Mouse (Mus musculus) forebrain, embryonic 12.5 days (tissue): Measurements from ENCODE around the gene 4930524J08Rik. TPM values are rescaled to one million over a fixed set of nuclear protein-coding genes. Genes with fewer than 3 reads are reported as not detected.

Source experiments
- ATAC-seq: fragments of 200-750 bp; cut with Nextera tagmentation; 2 replicates; pipeline ENCODE4 v1.8.0; 2017; ENCODE audit warnings: moderate TSS enrichment; ENCODE audit not compliant: low FRiP score
- H3K27ac ChIP-seq: fragments of 300-500 bp; sonication (generic); 2 replicates; pipeline ENCODE4 v1.5.1; 2016; ENCODE audit warnings: mild to moderate bottlenecking
- H3K27me3 ChIP-seq: fragments of 300-500 bp; sonication (generic); 2 replicates; pipeline ENCODE4 v1.6.1; 2016; ENCODE audit warnings: mild to moderate bottlenecking
- H3K36me3 ChIP-seq: fragments of 300-500 bp; sonication (generic); replicated peaks from 2 replicates; pipeline ENCODE4 v1.6.1; 2016; ENCODE audit warnings: mild to moderate bottlenecking
- H3K4me1 ChIP-seq: fragments of 300-500 bp; sonication (generic); 2 replicates; pipeline ENCODE4 v1.6.1; 2016
- H3K4me2 ChIP-seq: fragments of 300-500 bp; sonication (generic); 2 replicates; pipeline ENCODE4 v1.6.1; 2016; ENCODE audit warnings: mild to moderate bottlenecking, moderate library complexity
- H3K4me3 ChIP-seq: fragments of 300-500 bp; sonication (generic); replicated peaks from 2 replicates; pipeline ENCODE4 v1.5.1; 2016; ENCODE audit warnings: mild to moderate bottlenecking
- H3K9ac ChIP-seq: fragments of 300-500 bp; sonication (generic); 2 replicates; pipeline ENCODE4 v1.6.1; 2016; ENCODE audit warnings: mild to moderate bottlenecking
- H3K9me3 ChIP-seq: fragments of 300-500 bp; sonication (generic); 2 replicates; pipeline ENCODE4 v1.6.1; 2016
- WGBS: fragments of 180-500 bp; shearing (Covaris S2); methylation state at CpG from one replicate; pipeline ENCODE4 v1.1.7; 2016; 5-methylcytosine and 5-hydroxymethylcytosine counted together
- polyA plus RNA-seq: library from polyadenylated mRNA; unstranded; fragments of >200 nt; fragmentation: Nextera tagmentation; extraction: Ambion mirVana; gene quantifications from 2 replicates; pipeline ENCODE4 v1.2.1, GENCODE M21; 2016

Gene 4930524J08Rik
- polyA plus RNA-seq, 1 experiment from 2014 or later: 3.0 TPM

DNA sequence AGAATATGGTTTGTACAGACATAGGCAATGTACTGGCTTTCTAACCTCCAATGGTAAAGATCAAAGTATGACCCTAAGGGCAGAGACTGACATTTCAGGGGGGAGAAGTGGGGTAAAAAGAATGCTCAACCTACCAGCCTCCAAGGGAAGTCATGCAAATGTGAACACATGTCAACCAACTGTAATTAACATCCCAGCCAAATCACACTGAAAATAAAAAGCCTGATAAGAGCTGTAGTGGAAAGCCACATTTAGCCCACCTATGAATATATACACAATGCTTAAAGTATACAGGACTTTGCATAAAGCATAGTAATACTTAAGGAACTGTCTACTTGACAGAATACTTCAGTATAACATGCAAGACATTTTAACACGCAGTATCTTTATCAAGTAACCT, 3.1 kb upstream of the 4930524J08Rik start:
- no peaks in the 10 kb centered on the region for H3K9me3 ChIP-seq
- 83% methylated on average over 1 of the region's 1 CpGs for WGBS
- peak overlapping the region; percentile 84 for H3K4me2 ChIP-seq
- H3K27me3 ChIP-seq: no peaks in the 10 kb centered on the region
- no peak overlapping the region for H3K9ac ChIP-seq
- ATAC-seq: no peak
- peaks cover 12% of the 10 kb centered on the region for H3K36me3 ChIP-seq
- peak overlapping the region; percentile 96 for H3K4me3 ChIP-seq
- H3K27ac ChIP-seq: no peak overlapping the region
- peaks cover 45% of the 10 kb centered on the region for H3K4me1 ChIP-seq

DNA sequence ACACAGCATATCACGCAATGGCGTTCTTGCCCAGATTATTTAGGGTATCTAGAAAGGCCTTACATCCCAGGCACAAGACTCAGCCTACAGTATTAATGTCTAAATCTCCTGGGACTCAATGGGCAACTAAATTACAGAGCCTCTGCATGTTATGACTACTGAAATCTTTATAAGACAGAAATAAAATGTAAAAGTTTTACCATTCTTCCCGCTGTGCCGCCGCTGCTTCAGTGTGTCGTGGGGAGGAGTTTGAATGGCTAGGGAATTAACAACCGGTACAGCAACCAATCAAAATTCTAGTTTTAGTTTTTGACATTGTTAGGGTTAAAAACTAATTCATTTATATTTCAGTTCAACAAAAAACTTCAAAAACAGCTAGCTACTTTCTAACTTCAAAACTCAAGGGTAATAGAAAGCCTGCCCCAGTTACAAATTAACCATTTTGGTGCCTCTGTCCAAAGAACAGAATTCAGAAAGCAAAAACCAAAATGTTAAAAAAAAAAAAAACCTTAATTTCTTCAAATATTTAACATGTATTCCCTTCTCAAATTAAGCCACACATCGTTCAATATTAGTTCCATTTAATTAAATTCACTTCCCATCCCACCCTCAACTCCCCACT, 2.4 kb upstream of the 4930524J08Rik start:
- peak overlapping the region; percentile 96 for H3K4me3 ChIP-seq
- ATAC-seq: no peak
- H3K27me3 ChIP-seq: no peaks in the 10 kb centered on the region
- peak overlapping the region; percentile 84 for H3K4me2 ChIP-seq
- no peaks in the 10 kb centered on the region for H3K9me3 ChIP-seq
- WGBS: 14% methylated on average over 8 of the region's 8 CpGs
- H3K4me1 ChIP-seq: peaks cover 45% of the 10 kb centered on the region
- no peak overlapping the region for H3K27ac ChIP-seq
- H3K36me3 ChIP-seq: peaks cover 10% of the 10 kb centered on the region
- peak overlapping the region; percentile 98 for H3K9ac ChIP-seq

DNA sequence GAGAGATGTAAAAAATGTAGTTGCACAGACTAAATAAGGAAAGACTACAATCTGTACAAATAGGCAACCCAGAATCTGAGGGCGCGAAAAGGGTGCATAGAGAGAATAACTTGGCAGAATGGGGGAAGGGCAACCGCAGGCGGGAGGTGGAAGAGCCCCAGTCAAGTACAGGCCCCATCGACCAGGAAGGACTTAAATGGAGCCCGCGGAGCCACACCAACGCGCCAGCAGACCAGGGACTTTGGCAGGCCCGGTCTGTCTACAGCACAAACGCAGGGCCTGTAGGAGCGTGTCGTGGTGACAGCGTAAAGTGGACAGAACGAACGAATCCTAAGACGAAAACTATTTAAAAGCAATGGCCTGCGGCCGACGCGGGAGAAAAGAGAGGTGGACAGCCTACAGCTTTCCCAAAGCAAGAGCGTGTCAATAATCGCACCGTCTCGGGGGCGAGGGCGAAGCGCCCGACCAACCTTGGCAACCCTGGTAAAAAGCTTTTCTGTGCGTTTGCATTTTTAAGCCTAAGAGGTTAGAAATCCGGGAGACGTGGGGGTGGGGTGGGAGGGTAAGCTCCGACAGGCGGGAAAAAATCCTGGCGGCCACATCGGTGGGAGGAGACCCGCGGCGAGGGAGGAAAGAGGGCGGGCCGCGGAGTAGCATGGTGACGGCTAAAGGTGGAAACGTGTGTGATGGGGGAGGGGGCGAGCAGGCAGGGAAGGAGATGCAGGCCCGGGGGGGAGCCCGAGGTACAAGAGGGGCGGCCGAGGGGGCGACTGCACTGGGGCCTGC, 1.2 kb upstream of the 4930524J08Rik start:
- peak overlapping the region; percentile 84 for H3K4me2 ChIP-seq
- H3K27me3 ChIP-seq: no peaks in the 10 kb centered on the region
- no peaks in the 10 kb centered on the region for H3K9me3 ChIP-seq
- H3K4me1 ChIP-seq: peaks cover 45% of the 10 kb centered on the region
- H3K9ac ChIP-seq: peak overlapping the region; percentile 98
- peaks cover 10% of the 10 kb centered on the region for H3K36me3 ChIP-seq
- peak overlapping the region; percentile 96 for H3K4me3 ChIP-seq
- WGBS: under 1% methylated on average over 50 of the region's 50 CpGs
- peak; percentile 60 for ATAC-seq
- peak overlapping the region; percentile 99 for H3K27ac ChIP-seq

DNA sequence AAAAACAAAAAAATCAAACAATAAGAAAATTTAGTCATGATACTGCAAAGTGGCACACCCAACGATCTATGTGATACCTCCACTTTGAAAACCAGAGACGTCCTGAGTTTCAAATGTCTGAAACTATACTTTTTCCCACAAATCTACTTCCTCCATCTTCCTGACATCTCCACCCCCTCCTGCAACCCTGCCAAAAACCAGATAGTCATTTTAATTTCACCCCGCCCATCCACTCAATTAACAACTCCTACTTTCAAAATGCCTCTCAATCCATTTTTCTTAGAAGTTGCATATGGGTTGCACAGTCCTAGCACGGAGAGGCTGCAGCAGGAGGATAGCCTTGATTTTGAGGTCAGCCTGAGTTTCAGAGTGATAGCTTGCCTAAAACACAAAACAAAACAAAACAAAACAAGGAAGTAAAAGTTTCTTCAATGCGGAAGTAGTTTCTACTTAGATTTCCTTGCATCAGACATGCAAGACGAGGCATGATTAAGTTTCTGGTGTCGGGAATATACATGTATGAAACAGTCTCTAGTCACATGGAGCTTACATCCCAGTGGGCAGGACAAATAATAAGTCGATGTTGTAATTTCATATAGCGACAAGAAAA, 4.7 kb downstream of the 4930524J08Rik start:
- 93% methylated on average over 9 of the region's 9 CpGs for WGBS
- H3K4me3 ChIP-seq: no peak overlapping the region
- H3K4me1 ChIP-seq: peaks cover 12% of the 10 kb centered on the region
- H3K9ac ChIP-seq: no peak overlapping the region
- ATAC-seq: no peak
- no peaks in the 10 kb centered on the region for H3K27me3 ChIP-seq
- no peak overlapping the region for H3K4me2 ChIP-seq
- no peaks in the 10 kb centered on the region for H3K9me3 ChIP-seq
- H3K27ac ChIP-seq: no peak overlapping the region
- no peaks in the 10 kb centered on the region for H3K36me3 ChIP-seq

DNA sequence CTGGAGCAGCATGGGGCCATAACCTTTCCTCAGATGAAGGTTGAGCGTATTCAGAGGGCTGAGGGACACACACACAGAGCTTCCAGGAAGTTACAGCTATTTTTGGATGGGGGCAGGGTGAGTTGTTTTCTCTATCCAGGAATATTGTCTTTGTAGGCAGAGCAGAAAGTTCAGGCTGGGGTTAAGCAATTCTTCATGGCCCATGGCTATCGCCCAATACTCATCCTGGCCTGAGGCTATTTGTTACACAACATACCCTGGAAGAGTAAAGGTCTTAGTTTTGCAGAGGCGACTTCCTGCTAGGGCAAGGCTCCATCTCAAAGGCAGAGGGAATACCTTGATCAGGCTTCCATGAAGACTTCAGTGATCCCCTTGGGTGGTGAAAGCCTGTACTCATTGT, 15.3 kb downstream of the 4930524J08Rik start:
- no peaks in the 10 kb centered on the region for H3K27me3 ChIP-seq

DNA sequence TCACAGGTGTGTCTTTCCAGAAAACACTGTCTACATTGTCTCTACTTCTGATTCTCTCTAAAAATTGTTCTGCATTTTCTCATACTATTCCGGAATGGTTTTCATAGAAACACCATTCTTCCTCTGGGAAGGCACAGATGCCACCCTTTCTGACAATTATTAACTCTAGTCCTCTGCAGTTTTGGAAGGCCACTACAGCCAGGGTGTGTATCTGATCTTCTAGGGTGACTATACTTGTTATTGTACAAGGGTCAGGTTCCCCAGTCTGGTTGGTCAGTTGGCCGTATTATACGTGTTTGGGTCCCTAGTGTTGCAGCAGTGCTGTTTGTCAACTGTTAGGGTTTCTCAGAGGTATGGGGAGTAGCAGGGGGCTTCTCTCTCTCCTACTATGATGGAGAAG, 15.8 kb downstream of the 4930524J08Rik start:
- no peak for ATAC-seq
- no peaks in the 10 kb centered on the region for H3K9me3 ChIP-seq
- H3K27ac ChIP-seq: no peak overlapping the region
- 92% methylated on average over 3 of the region's 3 CpGs for WGBS
- H3K27me3 ChIP-seq: no peaks in the 10 kb centered on the region
- no peaks in the 10 kb centered on the region for H3K36me3 ChIP-seq
- no peaks in the 10 kb centered on the region for H3K4me1 ChIP-seq
- H3K4me2 ChIP-seq: no peak overlapping the region
- no peak overlapping the region for H3K4me3 ChIP-seq
- H3K9ac ChIP-seq: no peak overlapping the region

More for the DNA sequence above, 15.3 kb downstream of the 4930524J08Rik start:
- H3K9ac ChIP-seq: no peak overlapping the region
- H3K4me1 ChIP-seq: no peaks in the 10 kb centered on the region
- H3K9me3 ChIP-seq: no peaks in the 10 kb centered on the region
- no peak overlapping the region for H3K27ac ChIP-seq
- no peak for ATAC-seq
- no peak overlapping the region for H3K4me3 ChIP-seq
- no peak overlapping the region for H3K4me2 ChIP-seq
- no peaks in the 10 kb centered on the region for H3K36me3 ChIP-seq
- 84% methylated on average over 3 of the region's 3 CpGs for WGBS

DNA sequence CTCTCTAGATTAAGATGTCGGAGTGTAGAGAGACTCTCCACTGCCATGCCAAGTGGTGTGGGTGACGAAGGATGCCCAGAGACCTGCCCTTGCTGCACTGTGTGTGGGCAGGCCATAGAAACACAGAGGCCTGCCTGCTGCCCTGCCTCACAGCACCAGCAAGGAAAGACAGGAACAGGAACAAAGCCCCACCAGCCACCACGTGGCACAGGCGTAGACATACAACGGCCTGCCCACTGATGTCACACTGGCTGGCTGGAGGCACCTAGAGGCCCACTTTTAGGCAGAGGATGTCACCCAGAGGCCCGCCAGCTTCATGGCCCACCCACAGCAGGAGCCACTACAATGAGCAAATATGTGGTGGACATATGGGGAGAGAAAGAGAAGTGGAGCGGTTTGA, 21.2 kb downstream of the 4930524J08Rik start:
- no peak overlapping the region for H3K27ac ChIP-seq
- 81% methylated on average over 7 of the region's 7 CpGs for WGBS

DNA sequence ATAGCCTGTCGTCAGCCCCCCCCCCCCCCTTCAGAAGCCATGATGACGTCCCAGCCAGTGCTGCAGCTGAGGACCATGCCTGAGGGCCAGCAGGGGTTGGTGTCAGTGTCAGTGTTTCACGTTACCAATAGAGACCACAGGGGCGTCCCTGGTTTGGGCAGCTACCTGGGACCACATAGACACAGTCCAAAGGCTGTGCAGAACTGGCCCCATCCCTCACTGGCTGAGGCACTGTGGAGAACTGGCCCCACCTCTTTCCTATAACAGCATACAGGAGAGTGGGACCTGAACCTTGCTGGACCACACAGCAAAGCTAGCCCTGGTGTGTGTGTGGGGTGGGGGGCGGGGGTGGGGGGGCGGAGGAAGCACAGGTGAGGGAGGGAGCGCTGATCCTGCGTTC, 21.6 kb downstream of the 4930524J08Rik start:
- no peak overlapping the region for H3K9ac ChIP-seq
- H3K36me3 ChIP-seq: no peaks in the 10 kb centered on the region
- H3K27ac ChIP-seq: no peak overlapping the region
- no peak overlapping the region for H3K4me3 ChIP-seq
- no peak overlapping the region for H3K4me2 ChIP-seq
- 58% methylated on average over 7 of the region's 8 CpGs for WGBS
- no peak for ATAC-seq
- no peaks in the 10 kb centered on the region for H3K9me3 ChIP-seq
- no peaks in the 10 kb centered on the region for H3K4me1 ChIP-seq
- no peaks in the 10 kb centered on the region for H3K27me3 ChIP-seq

More for the DNA sequence above, 21.2 kb downstream of the 4930524J08Rik start:
- no peaks in the 10 kb centered on the region for H3K36me3 ChIP-seq
- no peak overlapping the region for H3K4me3 ChIP-seq
- H3K9me3 ChIP-seq: no peaks in the 10 kb centered on the region
- no peak overlapping the region for H3K4me2 ChIP-seq
- no peaks in the 10 kb centered on the region for H3K4me1 ChIP-seq
- ATAC-seq: no peak
- no peak overlapping the region for H3K9ac ChIP-seq
- H3K27me3 ChIP-seq: no peaks in the 10 kb centered on the region

DNA sequence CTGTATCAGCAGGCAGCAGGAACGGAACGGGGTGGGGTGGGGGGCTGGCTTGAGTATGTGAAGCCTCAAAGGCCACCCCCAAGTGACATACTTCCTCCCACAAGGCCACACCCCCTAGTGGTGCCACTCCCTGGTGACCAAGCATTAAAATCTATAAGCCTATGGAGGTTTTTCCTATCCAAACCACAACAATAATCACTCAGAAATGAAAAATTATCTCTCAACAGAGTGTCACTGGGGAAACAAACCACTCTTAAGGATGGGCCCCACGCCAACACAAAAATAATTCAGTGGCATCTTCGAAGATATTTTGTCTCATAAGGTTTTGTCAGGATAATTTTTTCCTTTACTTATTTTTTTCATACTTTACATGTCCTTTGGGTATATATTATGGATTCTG, 25.0 kb downstream of the 4930524J08Rik start:
- no peak overlapping the region for H3K9ac ChIP-seq
- H3K36me3 ChIP-seq: no peaks in the 10 kb centered on the region
- 86% methylated on average over 4 of the region's 4 CpGs for WGBS
- no peak for ATAC-seq
- no peaks in the 10 kb centered on the region for H3K4me1 ChIP-seq
- H3K9me3 ChIP-seq: no peaks in the 10 kb centered on the region
- H3K4me2 ChIP-seq: no peak overlapping the region
- no peaks in the 10 kb centered on the region for H3K27me3 ChIP-seq
- no peak overlapping the region for H3K4me3 ChIP-seq
- no peak overlapping the region for H3K27ac ChIP-seq

DNA sequence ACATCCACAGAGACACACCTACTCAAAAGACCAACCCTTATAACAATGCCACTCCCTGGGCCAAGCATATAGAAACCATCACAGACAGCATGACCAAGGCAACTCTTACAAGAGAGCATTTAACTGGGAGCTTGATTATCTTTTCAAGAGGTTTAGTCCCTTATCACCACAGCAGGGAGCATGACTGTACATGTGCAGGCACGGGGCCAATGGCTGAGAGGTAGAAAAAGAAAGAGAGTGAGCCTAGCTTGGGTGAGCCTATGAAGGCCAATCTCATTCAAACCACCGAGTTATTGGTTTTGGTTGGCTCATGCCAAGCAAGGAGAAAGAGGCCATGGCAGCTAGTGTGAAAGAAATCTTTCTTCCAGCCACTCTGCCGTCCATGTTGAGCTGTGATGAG, 26.6 kb downstream of the 4930524J08Rik start:
- H3K4me1 ChIP-seq: no peaks in the 10 kb centered on the region
- no peak overlapping the region for H3K4me3 ChIP-seq
- H3K27me3 ChIP-seq: no peaks in the 10 kb centered on the region
- 69% methylated on average over 3 of the region's 3 CpGs for WGBS
- ATAC-seq: no peak
- no peak overlapping the region for H3K9ac ChIP-seq
- H3K9me3 ChIP-seq: no peaks in the 10 kb centered on the region
- H3K4me2 ChIP-seq: no peak overlapping the region
- no peak overlapping the region for H3K27ac ChIP-seq
- H3K36me3 ChIP-seq: no peaks in the 10 kb centered on the region

DNA sequence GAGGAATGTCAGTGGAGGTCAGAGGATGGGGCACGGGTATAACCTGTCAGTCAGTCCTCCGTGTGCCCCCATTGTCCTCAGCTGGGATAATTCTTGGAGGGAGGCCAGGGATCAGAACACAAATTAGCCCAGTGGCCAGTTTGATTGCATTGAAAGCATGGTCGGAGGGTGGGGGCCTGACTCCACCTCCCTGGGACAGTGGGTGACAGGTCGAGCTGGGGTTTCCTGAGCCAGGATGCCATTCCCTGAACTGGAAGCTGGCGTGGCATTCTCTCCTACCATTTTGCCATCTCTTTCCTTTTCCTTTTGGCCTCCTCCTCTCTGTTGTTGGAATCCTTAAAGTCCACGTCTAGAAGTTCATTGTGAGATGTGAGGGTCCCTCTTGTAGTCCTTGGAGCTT, 27.0 kb downstream of the 4930524J08Rik start:
- WGBS: 82% methylated on average over 6 of the region's 6 CpGs
- Histone ChIP-seq H3K9me3 (no peaks in the 10 kb centered on the region), H3K4me3 (no peak overlapping the region), H3K4me2 (no peak overlapping the region), H3K9ac (no peak overlapping the region), H3K4me1 (no peaks in the 10 kb centered on the region), H3K36me3 (no peaks in the 10 kb centered on the region), H3K27ac (no peak overlapping the region), H3K27me3 (no peaks in the 10 kb centered on the region)
- ATAC-seq: no peak

DNA sequence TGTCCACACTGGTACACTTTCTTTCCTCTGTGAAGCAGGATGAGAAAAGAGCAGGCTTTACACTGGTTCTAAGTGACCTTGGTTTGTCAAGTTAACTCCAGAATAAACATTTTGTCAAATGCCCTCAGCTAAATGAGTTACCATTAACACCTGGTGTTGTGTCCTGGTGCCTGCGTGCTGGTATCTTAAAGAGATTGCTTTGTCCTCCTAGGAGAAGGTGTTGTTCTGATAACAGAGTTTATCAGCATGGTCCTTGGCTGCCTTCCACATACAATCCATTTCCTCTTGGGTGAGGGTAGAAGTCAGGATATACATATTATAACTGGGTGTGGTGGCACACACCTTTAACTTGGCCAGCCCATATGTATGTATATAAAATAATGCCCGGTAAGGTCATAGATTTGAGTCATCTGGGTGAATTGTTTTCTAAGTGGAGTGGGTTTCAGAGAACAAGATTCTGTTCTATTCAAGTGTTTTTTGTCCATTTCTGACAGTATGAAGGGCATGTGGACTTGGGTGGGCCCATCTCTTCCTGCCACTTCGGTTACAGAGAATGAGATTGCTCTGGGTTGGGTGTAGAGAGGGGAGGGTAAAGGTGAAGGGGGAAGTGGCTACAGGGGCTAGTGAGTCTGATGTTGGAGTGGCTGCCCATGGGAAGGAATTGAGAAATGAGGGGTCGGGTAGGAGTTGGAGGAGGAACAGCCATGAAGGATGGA, 27.6 kb downstream of the 4930524J08Rik start:
- Histone ChIP-seq H3K27ac (no peak overlapping the region), H3K27me3 (no peaks in the 10 kb centered on the region), H3K4me1 (no peaks in the 10 kb centered on the region), H3K4me2 (no peak overlapping the region), H3K9me3 (no peaks in the 10 kb centered on the region), H3K4me3 (no peak overlapping the region), H3K36me3 (no peaks in the 10 kb centered on the region), H3K9ac (no peak overlapping the region)
- WGBS: 88% methylated on average over 4 of the region's 4 CpGs
- no peak for ATAC-seq
